Mouse (Mus musculus): ENCODE results near the gene 1700122O11Rik.
A peak's percentile ranks its signal among the peaks of the same experiment; 100 is the strongest.

1700122O11Rik gene

DNA sequence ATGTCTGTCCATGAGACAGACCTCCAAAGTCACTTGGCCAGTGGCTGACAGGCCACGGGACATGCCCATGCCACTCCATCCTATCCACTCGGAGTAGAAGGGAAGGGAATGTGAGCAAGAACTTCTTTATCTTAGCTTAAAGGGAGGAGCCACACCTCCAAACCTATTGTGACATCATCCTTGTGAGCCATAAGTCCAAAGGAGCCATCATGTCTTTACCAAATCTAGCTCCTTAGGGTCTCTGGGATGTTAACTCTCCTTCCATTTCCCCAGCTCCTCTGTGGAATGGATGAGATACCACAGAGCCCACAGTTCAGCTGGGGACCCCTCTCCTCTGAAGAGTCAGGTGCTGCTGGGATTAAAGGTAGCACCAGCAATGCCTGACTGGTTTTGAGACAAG, at the start of gene 1700122O11Rik:
Gene 1700122O11Rik, minus strand, starts transcription at position 101 of the 400 bp plus-strand sequence.
- no peak for DNase-seq (ENCODE audit: low read depth)

DNA sequence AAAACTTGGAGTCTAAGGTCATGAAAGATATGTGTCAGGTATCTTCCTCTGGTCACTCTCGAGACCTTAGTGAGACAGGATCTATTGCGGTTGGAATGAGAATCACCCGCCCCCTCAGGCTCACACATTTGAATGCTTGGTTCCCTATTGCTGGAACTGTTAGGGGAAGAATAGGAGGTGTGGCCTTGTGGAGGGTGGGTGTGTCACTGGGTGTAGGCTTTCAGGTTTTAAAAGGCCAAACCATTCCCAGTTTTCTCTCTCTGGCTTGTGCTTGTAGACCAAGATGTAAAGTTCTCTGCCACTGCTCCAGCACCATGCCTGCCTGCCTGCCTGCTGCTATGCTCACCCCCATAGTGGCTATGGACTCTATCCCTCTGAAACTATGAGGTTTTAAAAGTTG, 42.5 kb upstream of the 1700122O11Rik start:
- no peak for DNase-seq (ENCODE audit: low read depth)

DNA sequence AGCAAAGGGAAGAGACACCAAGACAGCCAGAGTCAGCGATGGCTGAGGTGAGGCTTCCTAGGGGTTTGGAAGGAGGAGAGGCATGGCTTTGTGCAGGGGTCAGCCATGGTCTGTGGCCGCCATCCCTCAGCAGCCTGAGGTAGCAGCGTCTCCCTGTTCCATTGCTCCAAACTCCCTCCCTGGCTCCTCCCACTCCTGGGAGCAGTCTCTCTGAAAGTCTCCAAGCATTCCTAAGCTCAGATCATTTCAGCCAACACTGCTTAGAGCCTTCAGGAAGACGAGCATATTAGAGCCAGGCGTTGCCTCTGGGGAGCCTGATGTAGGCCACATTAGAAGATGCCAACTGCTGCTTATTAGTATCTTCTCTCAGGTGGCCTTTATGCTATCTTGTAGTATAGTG, 29.6 kb upstream of the 1700122O11Rik start:
- no peak for DNase-seq (ENCODE audit: low read depth)

GRCm38 (mm10) chr17:48067083-48067614, 29.1 kb upstream of the 1700122O11Rik start:
- DNase-seq (ENCODE audit: low read depth) = no peak

DNA sequence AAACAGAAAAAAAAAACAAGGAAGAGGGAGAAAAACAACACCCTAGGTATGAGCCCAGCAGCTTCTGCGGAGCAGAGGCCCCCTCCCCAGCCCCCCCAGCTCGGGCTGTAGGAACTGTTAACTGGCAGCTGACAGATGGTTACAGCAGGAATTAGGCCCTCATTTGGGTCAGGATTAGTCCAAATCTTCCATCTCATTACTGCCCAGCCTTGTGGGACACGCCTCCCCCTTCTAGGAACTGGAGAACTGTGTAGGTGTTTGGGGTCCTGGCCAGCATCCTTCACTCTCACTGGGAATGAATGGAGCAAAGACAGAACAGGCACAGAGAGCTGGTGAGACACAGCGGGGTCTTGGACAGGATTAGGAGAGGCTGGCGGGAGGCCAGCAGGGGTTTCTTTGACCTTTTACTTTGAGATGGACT, 27.0 kb upstream of the 1700122O11Rik start:
- no peak for DNase-seq (ENCODE audit: low read depth)

DNA sequence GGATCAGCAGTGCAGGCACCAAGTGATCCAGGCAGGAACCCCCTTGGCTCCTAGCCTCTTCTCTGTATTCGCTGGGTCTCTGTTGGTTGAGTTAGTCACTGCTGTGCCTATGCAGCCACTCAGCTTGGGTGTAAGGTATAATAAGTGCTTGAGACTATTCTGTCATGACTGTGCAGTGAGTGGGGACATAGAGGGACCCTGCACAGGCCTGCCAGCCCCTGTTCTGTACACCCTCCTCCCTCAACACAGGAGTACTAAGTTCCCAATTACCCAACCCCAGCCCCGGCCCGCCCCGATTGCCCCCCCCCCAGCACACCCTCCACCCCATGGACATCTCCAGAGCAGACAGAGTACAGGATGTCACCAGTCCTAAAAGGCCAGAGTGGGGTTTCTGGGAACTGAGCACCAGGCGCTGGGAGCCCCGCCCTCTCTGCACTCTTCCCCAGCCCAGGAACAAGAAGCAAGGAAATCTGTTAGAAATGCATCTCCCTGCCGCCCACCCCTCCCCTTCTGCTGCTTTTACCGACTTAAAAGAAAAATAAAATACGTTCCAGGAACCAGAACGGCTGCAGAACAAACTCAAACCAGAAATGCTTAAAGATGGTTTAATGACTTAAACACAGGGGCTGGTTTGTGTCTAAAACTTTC, 26.2 kb upstream of the 1700122O11Rik start:
- DNase-seq (ENCODE audit: low read depth) = no peak

DNA sequence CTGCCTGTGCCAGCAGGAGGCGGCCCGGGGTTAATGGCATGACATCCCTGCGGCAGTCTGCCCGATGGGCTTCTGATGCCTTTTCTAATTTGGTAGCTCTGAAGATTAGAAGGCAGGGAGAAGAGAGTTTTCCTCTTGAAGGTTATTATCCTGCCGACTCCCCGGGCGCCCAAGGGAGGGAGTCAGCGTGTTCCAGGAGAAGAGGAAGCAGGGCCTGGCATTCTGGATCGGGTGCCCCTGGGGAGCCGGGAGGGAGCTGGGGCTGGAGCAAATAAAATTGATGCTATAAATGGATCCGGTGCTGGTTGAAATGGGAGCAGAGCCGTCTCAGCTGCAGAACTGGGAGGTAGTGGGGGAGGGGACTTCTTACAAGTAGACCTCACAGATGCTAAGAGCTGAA, 19.3 kb upstream of the 1700122O11Rik start:
- DNase-seq (ENCODE audit: low read depth) = no peak

- no peak for DNase-seq (ENCODE audit: low read depth)
These were observed 17.2 kb upstream of the 1700122O11Rik start for GRCm38 (mm10) chr17:48055076-48055816.

DNA sequence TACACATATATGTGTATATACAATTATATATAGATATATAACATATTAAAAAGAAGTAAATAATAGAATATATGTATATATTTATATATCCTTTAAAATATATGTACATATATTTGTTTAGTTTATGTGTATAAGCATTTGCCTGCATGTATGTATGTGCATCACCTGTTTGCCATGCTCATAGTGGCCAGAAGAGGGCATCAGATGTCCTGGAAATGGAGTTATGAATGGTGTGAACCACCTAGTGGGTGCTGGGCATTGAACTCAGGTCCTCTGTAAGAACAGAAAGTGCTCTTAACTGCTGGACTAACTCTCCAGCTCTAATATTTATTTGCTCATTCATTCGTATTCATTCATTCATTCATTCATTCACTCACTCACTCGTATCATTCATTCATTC, 15.6 kb upstream of the 1700122O11Rik start:
- DNase-seq (ENCODE audit: low read depth) = no peak

- DNase-seq (ENCODE audit: low read depth) = no peak
These were observed 14.4 kb upstream of the 1700122O11Rik start for GRCm38 (mm10) chr17:48052338-48053067.

- DNase-seq (ENCODE audit: low read depth) = peak; percentile 18
These were observed 13.7 kb upstream of the 1700122O11Rik start for GRCm38 (mm10) chr17:48051638-48052337.

GRCm38 (mm10) chr17:48045631-48046030, 7.5 kb upstream of the 1700122O11Rik start:
- peak; percentile 69 for DNase-seq (ENCODE audit: low read depth)

GRCm38 (mm10) chr17:48043154-48043880, 5.2 kb upstream of the 1700122O11Rik start:
- DNase-seq (ENCODE audit: low read depth) = peak; percentile 83

- DNase-seq (ENCODE audit: low read depth) = peak; percentile 12
These were observed 3.5 kb upstream of the 1700122O11Rik start for GRCm38 (mm10) chr17:48041351-48042287.

DNA sequence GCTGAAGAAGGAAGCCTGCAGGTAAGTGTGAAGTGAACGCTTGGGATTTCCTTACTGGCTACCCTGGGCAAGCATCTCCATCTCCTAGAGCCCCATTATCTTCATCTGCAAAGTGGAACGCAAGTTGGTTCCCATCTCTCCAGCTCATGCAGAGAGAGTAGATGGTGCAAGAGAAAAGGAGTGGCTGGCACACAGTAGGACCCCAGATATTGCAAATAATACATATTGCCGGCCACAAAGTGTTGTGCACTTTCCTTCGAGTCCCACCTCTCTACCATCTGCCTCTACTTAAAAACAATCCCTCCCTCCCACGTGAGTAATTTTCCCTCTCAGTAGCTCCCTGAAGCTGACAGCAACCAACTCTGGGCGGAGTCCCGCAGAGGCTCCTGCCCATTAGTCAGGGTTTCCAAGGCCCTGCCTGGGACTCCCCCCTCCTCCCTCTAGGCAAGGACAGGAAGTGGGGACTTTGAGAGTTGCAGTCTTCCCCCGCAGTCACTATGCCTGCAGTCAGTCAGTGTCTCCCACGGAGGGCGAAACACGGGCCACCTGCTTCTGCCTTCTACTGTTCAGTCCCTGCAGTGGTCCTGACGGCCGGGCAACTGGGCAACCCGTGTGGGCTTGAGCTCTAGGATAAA, 1.3 kb upstream of the 1700122O11Rik start:
- DNase-seq (ENCODE audit: low read depth) = peak; percentile 19

GRCm38 (mm10) chr17:48036921-48037320, 1.2 kb downstream of the 1700122O11Rik start:
- DNase-seq (ENCODE audit: low read depth) = no peak

DNA sequence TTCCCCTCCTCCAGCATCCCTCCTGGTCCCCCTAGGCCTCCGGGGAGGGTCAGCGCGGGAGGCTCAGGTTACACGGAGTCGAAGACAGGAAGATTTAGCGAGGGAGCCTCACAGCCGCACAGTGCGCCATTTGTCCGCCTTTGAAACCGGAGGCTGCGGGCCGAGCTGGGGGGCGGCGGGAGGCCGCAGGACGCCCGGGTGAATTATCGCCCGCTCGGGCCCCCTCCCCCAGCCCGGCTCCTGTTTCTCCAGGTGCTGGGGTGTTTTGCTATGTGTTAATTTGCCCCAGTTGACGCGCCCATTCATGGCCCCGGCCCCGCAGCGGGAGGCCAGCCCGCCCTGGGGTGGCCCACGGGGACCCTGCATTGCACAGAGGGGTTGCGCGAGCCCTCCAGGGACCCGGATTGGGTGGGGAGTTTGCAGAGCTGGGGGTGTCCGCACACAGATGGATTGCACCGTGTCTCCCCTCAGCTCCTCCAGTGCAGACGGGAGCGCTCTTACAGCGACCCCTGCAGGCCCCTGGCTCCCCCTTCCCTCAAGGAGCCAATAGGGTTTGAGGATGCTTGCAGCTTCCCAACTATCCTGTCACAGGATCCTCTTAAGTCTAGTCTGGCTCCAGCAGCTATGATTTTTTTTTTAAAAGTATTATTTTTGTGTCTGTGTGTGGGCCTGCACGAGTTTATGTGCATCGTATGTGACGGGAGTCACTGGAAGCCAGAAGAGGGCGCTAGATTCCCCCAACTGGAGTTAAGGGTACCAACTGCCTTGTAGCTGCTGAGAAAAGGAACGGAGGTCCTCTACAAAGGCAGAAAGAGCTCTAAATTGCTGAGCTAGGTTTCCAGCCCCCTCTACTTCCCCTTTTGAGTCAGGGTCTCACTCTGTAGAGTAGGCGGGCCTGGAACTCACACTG, 6.3 kb downstream of the 1700122O11Rik start:
- no peak for DNase-seq (ENCODE audit: low read depth)

DNA sequence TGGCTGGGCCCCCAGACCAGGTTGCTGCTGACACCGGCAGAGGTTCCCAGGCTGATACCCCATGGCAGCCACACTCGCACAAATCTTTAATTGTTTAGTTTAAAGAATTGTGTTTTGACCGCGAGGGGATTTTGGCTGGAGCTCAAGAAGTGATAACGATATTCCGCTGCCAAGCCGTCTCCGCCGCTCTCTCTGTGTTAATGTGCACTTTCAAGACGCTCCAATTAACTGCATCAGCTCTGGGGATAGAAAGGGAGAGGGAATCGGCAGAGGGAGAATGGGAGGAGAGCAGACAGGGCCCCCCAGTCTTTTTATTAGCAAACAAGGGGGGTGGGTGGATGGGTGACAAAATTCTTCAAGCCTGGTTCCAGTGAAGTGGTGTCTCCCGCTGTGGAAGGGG, 8.9 kb downstream of the 1700122O11Rik start:
- DNase-seq (ENCODE audit: low read depth) = no peak

GRCm38 (mm10) chr17:48028250-48028649, 9.8 kb downstream of the 1700122O11Rik start:
- no peak for DNase-seq (ENCODE audit: low read depth)

All from 416B (cell line).